Mouse (Mus musculus) heart, adult 2 months (tissue): ENCODE measurements at regions not wholly inside any gene's neighbourhood (a gene's known extent, or its start where the extent isn't known, plus 50 kb on each side); places are given as distances from the start of the nearest gene placed in this dataset.

ENCODE experiments used
- DNase-seq, 2 experiments: peaks; one replicate each; pipeline ENCODE4 v3.0.0; 2021
- H3K27ac ChIP-seq: fragments of 200-600 bp; 2 replicates; pipeline ENCODE4 v1.8.1; 2022
- H3K27me3 ChIP-seq: fragments of 200-500 bp; 2 replicates; pipeline ENCODE4 v1.6.1; 2012; ENCODE audit warnings: mild to moderate bottlenecking, low read length, inconsistent platforms, mixed read lengths; ENCODE audit not compliant: control insufficient read depth, insufficient read depth
- H3K36me3 ChIP-seq: fragments of 200-500 bp; 2 replicates; pipeline ENCODE4 v1.6.1; 2012; ENCODE audit warnings: low read length, inconsistent platforms; ENCODE audit not compliant: control insufficient read depth, insufficient read depth
- H3K4me1 ChIP-seq: fragments of 200-500 bp; 2 replicates; pipeline ENCODE4 v1.6.1; 2011; ENCODE audit warnings: low read length; ENCODE audit not compliant: control insufficient read depth, insufficient read depth
- H3K4me3 ChIP-seq: fragments of 200-600 bp; 2 replicates; pipeline ENCODE4 v1.8.1; 2022
- H3K79me2 ChIP-seq: fragments of 200-500 bp; replicated peaks from 2 replicates; pipeline ENCODE4 v1.6.1; 2012; ENCODE audit warnings: mild to moderate bottlenecking, inconsistent platforms, low read length, moderate library complexity, mixed read lengths; ENCODE audit not compliant: control insufficient read depth, insufficient read depth
- H3K9ac ChIP-seq: fragments of 200-500 bp; 2 replicates; pipeline ENCODE4 v1.6.1; 2012; ENCODE audit warnings: low read depth, mild to moderate bottlenecking, control low read depth, inconsistent platforms, low read length, mixed read lengths
- CTCF ChIP-seq: fragments of 200-600 bp; IDR thresholded peaks from 2 replicates; pipeline ENCODE4 v1.8.1; 2022; ENCODE audit warnings: antibody characterized with exemption, mild to moderate bottlenecking, moderate library complexity
- EP300 ChIP-seq: fragments of 200-500 bp; IDR thresholded peaks from 2 replicates; pipeline ENCODE4 v1.6.1; 2011; ENCODE audit warnings: low read depth, low read length, control low read depth; ENCODE audit not compliant: insufficient read depth
- POLR2A ChIP-seq: fragments of 200-500 bp; IDR thresholded peaks from 2 replicates; pipeline ENCODE4 v1.6.1; 2011; ENCODE audit warnings: mild to moderate bottlenecking, low read depth, low read length, control low read depth; ENCODE audit not compliant: insufficient read depth
- WGBS: fragments of 180-500 bp; shearing (Covaris S2); methylation state at CpG from one replicate; pipeline ENCODE4 v1.1.7; 2018; 5-methylcytosine and 5-hydroxymethylcytosine counted together
- intact Hi-C: fragments of 180-260 bp; cut with DNase I; formaldehyde crosslinking; loops from one replicate; pipeline ENCODE4 v1.15.1; 2025

DNA sequence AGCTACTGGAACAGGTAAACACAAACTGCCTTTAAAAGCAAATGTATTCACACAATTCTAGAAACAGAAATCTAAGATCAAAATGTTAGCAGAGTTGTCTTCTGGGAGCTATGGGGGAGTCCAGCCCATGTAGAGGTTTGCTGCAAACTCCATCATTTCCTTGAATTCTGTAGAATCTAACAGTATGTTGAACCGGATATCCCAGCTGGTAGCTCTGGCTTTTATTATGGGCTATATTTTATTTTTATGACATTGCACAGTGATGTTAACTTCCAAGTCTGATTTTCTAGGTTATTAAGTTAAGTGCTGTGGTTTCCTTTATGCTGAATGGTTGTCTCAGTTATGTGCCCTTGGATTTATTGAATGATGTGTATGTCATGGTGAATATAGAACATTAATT, 136.3 kb downstream of the AI429214 start:
- H3K9ac ChIP-seq, result no peak overlapping the region
- TF ChIP-seq EP300, result no peak
- TF ChIP-seq CTCF, result no peak
- no peak for TF ChIP-seq POLR2A
- H3K36me3 ChIP-seq, result no peaks in the 10 kb centered on the region
- no peaks in the 10 kb centered on the region for H3K79me2 ChIP-seq
- no peak for DNase-seq
- H3K27ac ChIP-seq, result no peak overlapping the region
- no peaks in the 10 kb centered on the region for H3K27me3 ChIP-seq
- intact Hi-C loops, result no loop called here
- WGBS, result 85% methylated on average over 1 of the region's 1 CpGs
- no peak overlapping the region for H3K4me3 ChIP-seq
- no peaks in the 10 kb centered on the region; the same call in 1 of the 2 replicates for H3K4me1 ChIP-seq

DNA sequence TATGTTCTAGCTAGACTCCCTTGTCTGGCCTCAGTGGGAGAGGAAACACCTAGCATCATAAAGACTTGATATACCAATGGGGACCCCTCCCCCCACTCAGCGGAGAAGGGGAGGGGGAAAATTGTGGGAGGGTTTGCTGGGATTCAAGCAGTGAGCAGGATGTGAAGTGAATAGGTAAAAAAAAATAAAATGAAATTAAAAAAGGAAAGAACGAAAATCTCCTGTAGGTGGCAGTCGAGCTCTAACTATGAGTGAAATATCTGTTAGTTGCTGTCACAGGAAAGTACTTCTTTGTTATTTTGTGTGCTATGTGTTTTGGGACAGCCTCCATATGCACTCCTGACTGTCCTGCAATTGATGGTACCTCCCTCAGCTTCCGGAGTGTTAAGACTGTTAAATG, 138.6 kb downstream of the AI429214 start:
- 6% methylated on average over 4 of the region's 4 CpGs for WGBS
- no peak overlapping the region for H3K27ac ChIP-seq
- H3K9ac ChIP-seq, result no peak overlapping the region
- no peaks in the 10 kb centered on the region for H3K27me3 ChIP-seq
- no peak overlapping the region for H3K4me3 ChIP-seq
- intact Hi-C loops, result no loop called here
- H3K4me1 ChIP-seq, result no peaks in the 10 kb centered on the region; the same call in 1 of the 2 replicates
- TF ChIP-seq EP300, result no peak
- TF ChIP-seq CTCF, result peak; percentile 54
- no peaks in the 10 kb centered on the region for H3K36me3 ChIP-seq
- DNase-seq, result no peak
- H3K79me2 ChIP-seq, result no peaks in the 10 kb centered on the region

DNA sequence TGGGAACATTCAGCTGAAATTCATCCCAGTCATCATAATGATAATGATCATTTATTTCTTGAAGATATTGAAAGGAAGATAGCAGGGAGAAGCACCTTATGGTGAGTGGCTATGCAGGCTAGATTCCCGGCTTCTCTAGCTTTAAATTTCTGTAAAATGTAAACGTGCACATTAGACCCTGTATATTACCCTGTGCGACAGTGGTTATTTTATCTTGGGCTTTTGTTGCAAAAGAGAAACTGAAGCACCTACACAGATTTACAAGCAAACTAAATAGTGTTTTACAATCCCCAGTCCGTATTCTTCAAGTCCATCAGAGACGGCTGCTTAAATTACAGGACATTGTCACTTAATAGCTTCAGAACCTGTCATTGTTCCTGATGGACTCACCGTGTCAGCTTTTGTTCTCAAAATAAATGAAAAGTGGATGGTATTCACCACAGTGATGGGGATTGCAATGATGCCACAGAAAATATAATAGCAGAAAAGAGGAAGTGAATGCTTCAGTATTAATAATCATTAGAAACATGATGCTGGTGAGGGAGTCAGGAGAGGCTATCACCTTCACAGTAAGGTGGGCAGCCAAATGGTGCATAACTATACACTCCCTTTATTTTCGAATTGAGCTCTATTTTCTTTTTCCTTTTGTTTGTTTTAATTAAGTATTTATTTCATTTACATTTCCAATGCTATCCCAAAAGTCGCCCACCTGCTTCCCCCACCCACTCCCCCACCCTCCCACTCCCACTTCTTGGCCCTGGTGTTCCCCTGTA, 141.0 kb downstream of the AI429214 start:
- no peak for TF ChIP-seq CTCF
- TF ChIP-seq EP300, result no peak
- no peak for TF ChIP-seq POLR2A
- H3K9ac ChIP-seq, result no peak overlapping the region
- no peaks in the 10 kb centered on the region; the same call in 1 of the 2 replicates for H3K4me1 ChIP-seq
- WGBS, result 76% methylated on average over 8 of the region's 8 CpGs
- DNase-seq, result no peak
- intact Hi-C loops, result no loop called here
- H3K79me2 ChIP-seq, result no peaks in the 10 kb centered on the region
- no peaks in the 10 kb centered on the region for H3K36me3 ChIP-seq
- no peak overlapping the region for H3K4me3 ChIP-seq
- no peaks in the 10 kb centered on the region for H3K27me3 ChIP-seq
- H3K27ac ChIP-seq, result no peak overlapping the region

DNA sequence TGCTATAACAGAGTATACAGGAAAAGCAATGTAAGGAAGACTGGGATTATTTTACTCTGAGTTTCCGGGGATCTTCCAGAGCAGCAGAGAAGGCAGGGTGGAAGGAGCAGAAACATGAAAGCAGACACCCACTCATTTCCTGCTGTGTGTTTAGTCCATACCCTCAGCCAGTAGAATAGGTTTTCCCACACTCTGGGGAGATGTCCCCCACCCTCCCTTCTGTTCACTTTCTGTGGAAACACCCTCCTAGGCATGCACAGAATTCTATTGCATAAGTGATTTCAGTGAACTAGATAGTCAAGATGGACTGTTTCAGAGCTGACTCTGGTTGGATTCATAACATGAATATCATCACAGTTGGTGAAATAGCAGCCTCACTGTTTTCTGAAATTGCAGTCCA, 156.9 kb downstream of the AI429214 start:
- TF ChIP-seq EP300 (no peak), POLR2A (no peak), CTCF (no peak)
- no peak overlapping the region for H3K4me3 ChIP-seq
- intact Hi-C loops, result no loop called here
- no peaks in the 10 kb centered on the region for H3K36me3 ChIP-seq
- H3K9ac ChIP-seq, result no peak overlapping the region
- no peak for DNase-seq
- no peaks in the 10 kb centered on the region for H3K4me1 ChIP-seq
- H3K27ac ChIP-seq, result no peak overlapping the region
- no peaks in the 10 kb centered on the region for H3K27me3 ChIP-seq
- 23% methylated on average over 1 of the region's 1 CpGs for WGBS
- H3K79me2 ChIP-seq, result no peaks in the 10 kb centered on the region

DNA sequence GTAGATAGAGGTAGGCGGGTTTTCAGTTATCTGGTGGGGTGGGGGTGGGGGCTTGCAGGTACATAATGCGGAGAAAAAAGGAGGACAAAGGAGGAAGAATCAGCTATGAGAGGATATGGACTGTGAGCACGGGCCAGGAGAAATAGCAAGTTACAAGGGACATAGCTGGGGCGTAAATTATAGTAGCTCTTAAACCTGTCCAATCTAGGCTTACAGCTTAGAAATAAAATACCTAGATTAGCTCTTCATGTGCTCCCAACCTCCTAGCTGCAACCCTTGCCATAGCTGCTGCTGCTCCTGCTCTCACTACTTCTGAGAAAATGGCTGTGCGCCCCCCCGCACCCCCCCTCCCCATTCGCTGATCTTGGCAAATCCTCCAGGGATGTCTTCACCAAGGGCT, 161.0 kb downstream of the AI429214 start:
- intact Hi-C loops, result no loop called here
- 80% methylated on average over 7 of the region's 7 CpGs for WGBS
- H3K9ac ChIP-seq, result no peak overlapping the region
- no peak overlapping the region for H3K27ac ChIP-seq
- H3K36me3 ChIP-seq, result no peaks in the 10 kb centered on the region
- no peaks in the 10 kb centered on the region for H3K27me3 ChIP-seq
- no peak for TF ChIP-seq POLR2A
- no peak for TF ChIP-seq EP300
- no peak for TF ChIP-seq CTCF
- no peaks in the 10 kb centered on the region for H3K4me1 ChIP-seq
- DNase-seq, result no peak
- no peak overlapping the region for H3K4me3 ChIP-seq
- H3K79me2 ChIP-seq, result no peaks in the 10 kb centered on the region

DNA sequence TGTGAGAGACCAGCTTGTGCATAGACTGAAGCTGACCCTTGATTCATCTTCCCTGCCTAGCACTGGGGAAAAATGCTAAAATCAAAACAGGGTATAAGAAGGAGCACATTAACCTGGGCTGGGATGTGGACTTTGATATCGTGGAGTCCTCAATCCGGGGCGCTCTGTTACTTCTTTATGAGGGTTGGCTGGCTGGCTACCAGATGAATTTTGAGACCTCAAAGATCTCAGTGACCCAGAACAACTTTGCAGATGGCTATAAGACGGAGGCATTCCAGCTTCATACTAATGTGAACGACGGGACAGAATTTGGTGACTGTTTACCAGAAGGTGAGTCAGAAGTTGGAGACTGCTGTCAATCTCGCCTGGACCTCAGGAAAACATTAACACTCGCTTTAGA, 161.5 kb downstream of the AI429214 start:
- no peaks in the 10 kb centered on the region for H3K4me1 ChIP-seq
- H3K36me3 ChIP-seq, result no peaks in the 10 kb centered on the region
- no peak overlapping the region for H3K9ac ChIP-seq
- TF ChIP-seq EP300 (no peak), CTCF (no peak), POLR2A (no peak)
- no peak for DNase-seq
- no peak overlapping the region for H3K4me3 ChIP-seq
- intact Hi-C loops, result no loop called here
- WGBS, result 88% methylated on average over 8 of the region's 8 CpGs
- no peaks in the 10 kb centered on the region for H3K27me3 ChIP-seq
- H3K79me2 ChIP-seq, result no peaks in the 10 kb centered on the region
- H3K27ac ChIP-seq, result no peak overlapping the region
